ENCODE assay signal across 8 mouse cellular contexts in genomic region chr4:132922061-132922530, GRCm38 (mm10). TPM values are rescaled to one million over a fixed set of nuclear protein-coding genes. Genes with fewer than 3 reads are reported as not detected.
DNase-seq lines count a peak whose midpoint lies in the region; ATAC-seq and TF ChIP-seq lines count a peak whose summit lies in the region.

No protein-coding gene starts in this region.

- peak overlapping the region; percentile 94 for H3K9ac ChIP-seq in forebrain, embryonic 14.5 days (ENCODE audit: low read length)

- H3K27me3 ChIP-seq in forebrain, embryonic 14.5 days (replicated peaks; ENCODE audit: control insufficient read depth, insufficient read depth, low read length): no peaks in the 10 kb centered on the region

- peaks cover 14% of the 10 kb centered on the region; the same call in 1 of the 2 replicates for H3K36me3 ChIP-seq in forebrain, embryonic 14.5 days (ENCODE audit: control insufficient read depth, insufficient read depth, low read length)

- no peak for TF ChIP-seq CTCF in brain, embryonic 14.5 days (IDR thresholded peaks at IDR 0.05; ENCODE audit: borderline replicate concordance, extremely low read depth, insufficient read depth, insufficient read length)

- H3K4me2 ChIP-seq in forebrain, embryonic 14.5 days (ENCODE audit: low read length): peak overlapping the region; percentile 78

- no peak; the same call in 1 of the 2 replicates for ATAC-seq in forebrain, embryonic 14.5 days
- peak; percentile 29; the same call in 1 of the 2 replicates for ATAC-seq in megakaryocyte-erythroid progenitor cell, adult 5-6 weeks (replicated peaks; ENCODE audit: low FRiP score, low TSS enrichment, poor library complexity, severe bottlenecking)

- TF ChIP-seq POLR2A in brain, embryonic 14.5 days (IDR thresholded peaks at IDR 0.05; ENCODE audit: borderline replicate concordance, extremely low read depth, insufficient read depth, insufficient read length, poor library complexity, severe bottlenecking): peak; percentile 69

- H3K4me1 ChIP-seq in forebrain, embryonic 14.5 days (ENCODE audit: control insufficient read depth, insufficient read depth, low read length): peaks cover 10% of the 10 kb centered on the region

- WGBS in forebrain, embryonic 14.5 days: under 1% methylated on average over 43 of the region's 50 CpGs

- no peaks in the 10 kb centered on the region for H3K9me3 ChIP-seq in forebrain, embryonic 14.5 days (replicated peaks; ENCODE audit: control insufficient read depth, low read length)

- H3K4me3 ChIP-seq in forebrain, embryonic 14.5 days (ENCODE audit: low read depth, low read length): peak overlapping the region; percentile 99

- peak overlapping the region; percentile 84 for H3K27ac ChIP-seq in forebrain, embryonic 14.5 days (ENCODE audit: low read depth, low read length)

- peak; percentile 50 to 60 for DNase-seq in lung, adult 18-20 months
- DNase-seq in lung, postnatal 4 days: no peak
- peak; percentile 58 for DNase-seq in brain, embryonic 14.5 days (ENCODE audit: low read depth)
- peak; percentile 46 for DNase-seq in forebrain, embryonic 14.5 days (ENCODE audit: low spot score)
- peak; percentile 51 to 80 for DNase-seq in kidney, postnatal 25 days
- no peak for DNase-seq in natural killer cell, adult 2 months (ENCODE audit: low spot score in 2 of 2)
- DNase-seq in spleen, postnatal 10 days (ENCODE audit: low spot score in 2 of 2): no peak

RNA-seq across cellular contexts. Expression of gene Fam76a, which starts 0.3 kb away (rescaled TPM):
- polyA plus RNA-seq in brain, embryonic 14.5 days (2012; rRNA removed): 19.8 and 20.3 TPM in 2 replicates
- 44.2 and 47.1 TPM in 2 replicates for polyA plus RNA-seq in forebrain, embryonic 14.5 days (2014; fragmentation: Nextera tagmentation; extraction: Ambion mirVana)
- total RNA-seq in megakaryocyte-erythroid progenitor cell, adult 5-6 weeks (2014; fragmentation: Nextera tagmentation): 20.0 and 23.9 TPM in 2 replicates
- total RNA-seq in megakaryocyte-erythroid progenitor cell, adult 5-6 weeks (2017): 23.2 and 26.7 TPM in 2 replicates

RNA-seq across cellular contexts. Expression of gene Stx12, which starts 37.8 kb away (rescaled TPM):
- polyA plus RNA-seq in brain, embryonic 14.5 days (2012; rRNA removed): 118 and 121 TPM in 2 replicates
- 176 and 191 TPM in 2 replicates for polyA plus RNA-seq in forebrain, embryonic 14.5 days (2014; fragmentation: Nextera tagmentation; extraction: Ambion mirVana)
- 18.9 and 26.4 TPM in 2 replicates for total RNA-seq in megakaryocyte-erythroid progenitor cell, adult 5-6 weeks (2014; fragmentation: Nextera tagmentation)
- 24.7 and 25.4 TPM in 2 replicates for total RNA-seq in megakaryocyte-erythroid progenitor cell, adult 5-6 weeks (2017)

RNA-seq across cellular contexts. Expression of gene Fgr, which starts 51.8 kb away (rescaled TPM):
- polyA plus RNA-seq in brain, embryonic 14.5 days (2012; rRNA removed): 0.09 and 0.15 TPM in 2 replicates
- polyA plus RNA-seq in forebrain, embryonic 14.5 days (2014; fragmentation: Nextera tagmentation; extraction: Ambion mirVana): 0.23 TPM in 1 of 2 replicates, not detected in the other
- 2.8 TPM in 1 of 2 replicates, not detected in the other for total RNA-seq in megakaryocyte-erythroid progenitor cell, adult 5-6 weeks (2014; fragmentation: Nextera tagmentation)
- total RNA-seq in megakaryocyte-erythroid progenitor cell, adult 5-6 weeks (2017): 0.30 and 0.33 TPM in 2 replicates

Comparison
In these comparisons a context has a peak if more than half of its experiments do, and no peak if none do; other contexts are left out.
1. DNase-seq: peak in lung, adult 18-20 months (2 of 2), brain, embryonic 14.5 days (single experiment), forebrain, embryonic 14.5 days (single experiment) and kidney, postnatal 25 days (2 of 2); none in lung, postnatal 4 days (0 of 2), natural killer cell, adult 2 months (0 of 2) and spleen, postnatal 10 days (0 of 2).